Mouse (Mus musculus): ENCODE data around the gene 6030468B19Rik. TPM values are rescaled to one million over a fixed set of nuclear protein-coding genes. Genes with fewer than 3 reads are reported as not detected.
A peak's percentile ranks its signal among the peaks of the same experiment; 100 is the strongest.
"Not testable (repeated sequence)": the region's sequence is repeated elsewhere in the genome, so short reads cannot be mapped to it uniquely, and the experiment has no call there.

Gene 6030468B19Rik
- total and polyA plus RNA-seq, 2 experiments from 2014 or later = not detected

- no peak for TF ChIP-seq CTCF (IDR thresholded peaks at IDR 0.05)
- ATAC-seq (ENCODE audit: low FRiP score) = no peak
- DNase-seq (ENCODE audit: low spot score) = peak; percentile 64
- Histone ChIP-seq H3K27me3 (ENCODE audit: insufficient read depth, low read length) (no peaks in the 10 kb centered on the region), H3K36me3 (ENCODE audit: insufficient read depth, low read length) (no peaks in the 10 kb centered on the region), H3K9ac (replicated peaks; ENCODE audit: low read length, poor library complexity, severe bottlenecking) (no peak overlapping the region), H3K4me1 (ENCODE audit: insufficient read depth, low read length) (0 out of 2 replicates have a peak, but pooled peaks cover 4% of the 10 kb centered on the region), H3K9me3 (ENCODE audit: low read length) (no peaks in the 10 kb centered on the region), H3K4me2 (ENCODE audit: low read depth, low read length, poor library complexity, severe bottlenecking) (no peak overlapping the region), H3K4me3 (ENCODE audit: low read depth, low read length) (no peak overlapping the region), H3K27ac (ENCODE audit: low read depth, low read length) (no peak overlapping the region)
- 50% methylated on average over 9 of the region's 9 CpGs for WGBS
Observed at GRCm38 (mm10) chr11:117828888-117829604, 31.6 kb downstream of the 6030468B19Rik start.

GRCm38 (mm10) chr11:117829671-117830215 is 32.3 kb downstream of the 6030468B19Rik start:
- WGBS = 77% methylated on average over 2 of the region's 2 CpGs
- no peak overlapping the region for H3K27ac ChIP-seq (ENCODE audit: low read depth, low read length)
- TF ChIP-seq CTCF (IDR thresholded peaks at IDR 0.05) = no peak
- ATAC-seq (ENCODE audit: low FRiP score) (no peak), DNase-seq (ENCODE audit: low spot score) (no peak)
- H3K4me2 ChIP-seq (ENCODE audit: low read depth, low read length, poor library complexity, severe bottlenecking) = no peak overlapping the region
- H3K9ac ChIP-seq (replicated peaks; ENCODE audit: low read length, poor library complexity, severe bottlenecking) = no peak overlapping the region
- no peaks in the 10 kb centered on the region for H3K36me3 ChIP-seq (ENCODE audit: insufficient read depth, low read length)
- no peaks in the 10 kb centered on the region for H3K9me3 ChIP-seq (ENCODE audit: low read length)
- H3K27me3 ChIP-seq (ENCODE audit: insufficient read depth, low read length) = no peaks in the 10 kb centered on the region
- no peak overlapping the region for H3K4me3 ChIP-seq (ENCODE audit: low read depth, low read length)
- 0 out of 2 replicates have a peak, but pooled peaks cover 4% of the 10 kb centered on the region for H3K4me1 ChIP-seq (ENCODE audit: insufficient read depth, low read length)

- Histone ChIP-seq H3K4me2 (ENCODE audit: low read depth, low read length, poor library complexity, severe bottlenecking) (no peak overlapping the region), H3K36me3 (ENCODE audit: insufficient read depth, low read length) (no peaks in the 10 kb centered on the region), H3K9ac (replicated peaks; ENCODE audit: low read length, poor library complexity, severe bottlenecking) (no peak overlapping the region), H3K4me1 (ENCODE audit: insufficient read depth, low read length) (0 out of 2 replicates have a peak, but pooled peaks cover under 1% of the 10 kb centered on the region), H3K27me3 (ENCODE audit: insufficient read depth, low read length) (no peaks in the 10 kb centered on the region), H3K27ac (ENCODE audit: low read depth, low read length) (no peak overlapping the region), H3K4me3 (ENCODE audit: low read depth, low read length) (no peak overlapping the region), H3K9me3 (ENCODE audit: low read length) (no peaks in the 10 kb centered on the region)
- DNase-seq (ENCODE audit: low spot score) = no peak
- WGBS = 74% methylated on average over 9 of the region's 9 CpGs
- TF ChIP-seq CTCF (IDR thresholded peaks at IDR 0.05) = no peak
- ATAC-seq (ENCODE audit: low FRiP score) = no peak
Observed at GRCm38 (mm10) chr11:117830401-117830800, 32.9 kb downstream of the 6030468B19Rik start.

- WGBS = 20% methylated on average over 28 of the region's 28 CpGs
- Histone ChIP-seq H3K27me3 (ENCODE audit: insufficient read depth, low read length) (no peaks in the 10 kb centered on the region), H3K4me2 (ENCODE audit: low read depth, low read length, poor library complexity, severe bottlenecking) (peak overlapping the region; percentile 42), H3K4me1 (ENCODE audit: insufficient read depth, low read length) (no peaks in the 10 kb centered on the region), H3K9ac (replicated peaks; ENCODE audit: low read length, poor library complexity, severe bottlenecking) (0 out of 2 replicates have a peak overlapping the region, but pooled peaks have one; percentile 14), H3K4me3 (ENCODE audit: low read depth, low read length) (peak overlapping the region; percentile 27), H3K9me3 (ENCODE audit: low read length) (no peaks in the 10 kb centered on the region), H3K27ac (ENCODE audit: low read depth, low read length) (peak overlapping the region; percentile 51; the same call in 1 of the 2 replicates), H3K36me3 (ENCODE audit: insufficient read depth, low read length) (no peaks in the 10 kb centered on the region)
- peak; percentile 78 for TF ChIP-seq CTCF (IDR thresholded peaks at IDR 0.05)
- ATAC-seq (ENCODE audit: low FRiP score) (peak; percentile 75), DNase-seq (ENCODE audit: low spot score) (peak; percentile 70)
Observed at GRCm38 (mm10) chr11:117832086-117832969, 34.9 kb downstream of the 6030468B19Rik start.

GRCm38 (mm10) chr11:117833509-117833908 is 36.0 kb downstream of the 6030468B19Rik start:
- H3K4me2 ChIP-seq (ENCODE audit: low read depth, low read length, poor library complexity, severe bottlenecking); H3K27ac ChIP-seq (ENCODE audit: low read depth, low read length); H3K4me1 ChIP-seq (ENCODE audit: insufficient read depth, low read length); H3K4me3 ChIP-seq (ENCODE audit: low read depth, low read length); H3K9ac ChIP-seq (replicated peaks; ENCODE audit: low read length, poor library complexity, severe bottlenecking); H3K9me3 ChIP-seq (ENCODE audit: low read length); H3K27me3 ChIP-seq (ENCODE audit: insufficient read depth, low read length); ATAC-seq (ENCODE audit: low FRiP score); DNase-seq (ENCODE audit: low spot score); H3K36me3 ChIP-seq (ENCODE audit: insufficient read depth, low read length): not testable (repeated sequence)
- 96% methylated on average over 4 of the region's 6 CpGs for WGBS

Measured in midbrain, postnatal 0 days (tissue).